Mouse (Mus musculus): Measurements from ENCODE around the gene Zfr2.

Gene Zfr2

GRCm38 (mm10) chr10:81247804-81248203, 14.8 kb downstream of the Zfr2 start:
- DNase-seq (ENCODE audit: low read depth, low spot score) = no peak

- DNase-seq (ENCODE audit: low read depth, low spot score) = no peak
Measured at GRCm38 (mm10) chr10:81249442-81249841, 16.5 kb downstream of the Zfr2 start.

- no peak for DNase-seq (ENCODE audit: low read depth, low spot score)
Measured at GRCm38 (mm10) chr10:81252424-81253419, 19.8 kb downstream of the Zfr2 start, which contains the start of gene Matk. Gene Matk (plus strand): TSS chr10:81252935.

- no peak for DNase-seq (ENCODE audit: low read depth, low spot score)
Measured at GRCm38 (mm10) chr10:81254886-81255285, 21.9 kb downstream of the Zfr2 start.

- no peak for DNase-seq (ENCODE audit: low read depth, low spot score)
Measured at GRCm38 (mm10) chr10:81257158-81258039, 24.4 kb downstream of the Zfr2 start.

GRCm38 (mm10) chr10:81259225-81259884, 26.4 kb downstream of the Zfr2 start:
- no peak for DNase-seq (ENCODE audit: low read depth, low spot score)

GRCm38 (mm10) chr10:81261025-81261424, 28.1 kb downstream of the Zfr2 start:
- no peak for DNase-seq (ENCODE audit: low read depth, low spot score)

GRCm38 (mm10) chr10:81265540-81265939, 32.6 kb downstream of the Zfr2 start:
- no peak for DNase-seq (ENCODE audit: low read depth, low spot score)

- DNase-seq (ENCODE audit: low read depth, low spot score) = peak; percentile 97
Measured at GRCm38 (mm10) chr10:81266211-81267105, 33.5 kb downstream of the Zfr2 start, which contains the start of the genes Mrpl54 and Apba3. Gene Mrpl54 (minus strand): TSS chr10:81266934. Gene Apba3 (plus strand): TSS chr10:81266960.

- DNase-seq (ENCODE audit: low read depth, low spot score) = peak; percentile 60
Measured at GRCm38 (mm10) chr10:81268056-81268455, 35.1 kb downstream of the Zfr2 start.

- no peak for DNase-seq (ENCODE audit: low read depth, low spot score)
Measured at GRCm38 (mm10) chr10:81268643-81269412, 35.9 kb downstream of the Zfr2 start.

- no peak for DNase-seq (ENCODE audit: low read depth, low spot score)
Measured at GRCm38 (mm10) chr10:81272356-81272755, 39.4 kb downstream of the Zfr2 start.

- DNase-seq (ENCODE audit: low read depth, low spot score) = no peak
Measured at GRCm38 (mm10) chr10:81273842-81274241, 40.9 kb downstream of the Zfr2 start.

GRCm38 (mm10) chr10:81277676-81278075, 44.7 kb downstream of the Zfr2 start:
- no peak for DNase-seq (ENCODE audit: low read depth, low spot score)

GRCm38 (mm10) chr10:81279496-81279895, 46.5 kb downstream of the Zfr2 start:
- DNase-seq (ENCODE audit: low read depth, low spot score) = no peak

GRCm38 (mm10) chr10:81284189-81284588, 51.2 kb downstream of the Zfr2 start:
- no peak for DNase-seq (ENCODE audit: low read depth, low spot score)

- no peak for DNase-seq (ENCODE audit: low read depth, low spot score)
Measured at GRCm38 (mm10) chr10:81284719-81285118, 51.8 kb downstream of the Zfr2 start.

- DNase-seq (ENCODE audit: low read depth, low spot score) = peak; percentile 56
Measured at GRCm38 (mm10) chr10:81285694-81286450, 52.9 kb downstream of the Zfr2 start.

GRCm38 (mm10) chr10:81286586-81286985, 53.6 kb downstream of the Zfr2 start:
- DNase-seq (ENCODE audit: low read depth, low spot score) = no peak

Measured in c-Kit-negative CD71-positive TER-119-positive erythroid progenitor cells, embryonic 14.5 days (primary cell).